Mouse (Mus musculus): ENCODE measurements around the gene Neurog3. TPM values are rescaled to one million over a fixed set of nuclear protein-coding genes. Genes with fewer than 3 reads are reported as not detected.

Neurog3 gene
- polyA plus RNA-seq, 1 experiment from 2014 or later, result 0.35 TPM

GRCm38 (mm10) chr10:62107048-62107447 is 25.8 kb upstream of the Neurog3 start:
- WGBS, result 63% methylated on average over 9 of the region's 9 CpGs
- Histone ChIP-seq H3K27ac (replicated peaks) (no peak overlapping the region), H3K9me3 (replicated peaks) (no peaks in the 10 kb centered on the region), H3K9ac (replicated peaks) (no peak overlapping the region), H3K4me1 (peaks cover 20% of the 10 kb centered on the region), H3K27me3 (replicated peaks) (peaks cover 27% of the 10 kb centered on the region), H3K4me2 (no peak overlapping the region), H3K4me3 (replicated peaks) (no peak overlapping the region), H3K36me3 (peaks cover 4% of the 10 kb centered on the region; the same call in 1 of the 2 replicates)
- ATAC-seq (ENCODE audit: low FRiP score), result no peak

GRCm38 (mm10) chr10:62110504-62111206 is 22.2 kb upstream of the Neurog3 start:
- H3K27ac ChIP-seq (replicated peaks), result 0 out of 2 replicates have a peak overlapping the region, but pooled peaks have one; percentile 10
- WGBS, result under 1% methylated on average over 57 of the region's 57 CpGs

GRCm38 (mm10) chr10:62111207-62111576 is 21.7 kb upstream of the Neurog3 start:
- Histone ChIP-seq H3K4me1 (peaks cover 20% of the 10 kb centered on the region), H3K27me3 (replicated peaks) (peaks cover 17% of the 10 kb centered on the region), H3K27ac (replicated peaks) (0 out of 2 replicates have a peak overlapping the region, but pooled peaks have one; percentile 10), H3K36me3 (peaks cover 4% of the 10 kb centered on the region; the same call in 1 of the 2 replicates), H3K4me3 (replicated peaks) (peak overlapping the region; percentile 49), H3K4me2 (peak overlapping the region; percentile 87), H3K9ac (replicated peaks) (peak overlapping the region; percentile 59), H3K9me3 (replicated peaks) (no peaks in the 10 kb centered on the region)
- WGBS, result 43% methylated on average over 6 of the region's 6 CpGs
- peak; percentile 40; the same call in 1 of the 2 replicates for ATAC-seq (ENCODE audit: low FRiP score)

More at GRCm38 (mm10) chr10:62110504-62111206, 22.2 kb upstream of the Neurog3 start:
- Histone ChIP-seq H3K9ac (replicated peaks) (peak overlapping the region; percentile 59), H3K4me3 (replicated peaks) (peak overlapping the region; percentile 49), H3K27me3 (replicated peaks) (peaks cover 17% of the 10 kb centered on the region), H3K9me3 (replicated peaks) (no peaks in the 10 kb centered on the region), H3K4me1 (peaks cover 20% of the 10 kb centered on the region), H3K4me2 (peak overlapping the region; percentile 87), H3K36me3 (peaks cover 4% of the 10 kb centered on the region; the same call in 1 of the 2 replicates)
- ATAC-seq (ENCODE audit: low FRiP score), result peak; percentile 90

GRCm38 (mm10) chr10:62113865-62114647 is 18.8 kb upstream of the Neurog3 start:
- no peaks in the 10 kb centered on the region for H3K9me3 ChIP-seq (replicated peaks)
- H3K27me3 ChIP-seq (replicated peaks), result peaks cover 15% of the 10 kb centered on the region
- no peak overlapping the region for H3K27ac ChIP-seq (replicated peaks)
- no peak overlapping the region for H3K4me3 ChIP-seq (replicated peaks)
- WGBS, result 41% methylated on average over 9 of the region's 9 CpGs
- no peaks in the 10 kb centered on the region for H3K36me3 ChIP-seq
- peaks cover 19% of the 10 kb centered on the region for H3K4me1 ChIP-seq
- H3K9ac ChIP-seq (replicated peaks), result no peak overlapping the region
- no peak for ATAC-seq (ENCODE audit: low FRiP score)
- H3K4me2 ChIP-seq, result no peak overlapping the region

GRCm38 (mm10) chr10:62127137-62127536 is 5.8 kb upstream of the Neurog3 start:
- H3K9ac ChIP-seq (replicated peaks), result no peak overlapping the region
- 41% methylated on average over 6 of the region's 6 CpGs for WGBS
- peaks cover 27% of the 10 kb centered on the region for H3K4me1 ChIP-seq
- no peaks in the 10 kb centered on the region for H3K36me3 ChIP-seq
- 0 out of 2 replicates have a peak overlapping the region, but pooled peaks have one; percentile 51 for H3K4me2 ChIP-seq
- H3K9me3 ChIP-seq (replicated peaks), result no peaks in the 10 kb centered on the region
- ATAC-seq (ENCODE audit: low FRiP score), result no peak
- H3K27ac ChIP-seq (replicated peaks), result no peak overlapping the region
- no peak overlapping the region for H3K4me3 ChIP-seq (replicated peaks)
- peaks cover 68% of the 10 kb centered on the region for H3K27me3 ChIP-seq (replicated peaks)

GRCm38 (mm10) chr10:62127711-62128231 is 5.1 kb upstream of the Neurog3 start:
- ATAC-seq (ENCODE audit: low FRiP score), result no peak
- WGBS, result 36% methylated on average over 21 of the region's 21 CpGs
- Histone ChIP-seq H3K9me3 (replicated peaks) (no peaks in the 10 kb centered on the region), H3K4me2 (peak overlapping the region; percentile 51), H3K4me1 (peaks cover 32% of the 10 kb centered on the region), H3K27me3 (replicated peaks) (peaks cover 75% of the 10 kb centered on the region), H3K36me3 (no peaks in the 10 kb centered on the region), H3K27ac (replicated peaks) (no peak overlapping the region), H3K4me3 (replicated peaks) (peak overlapping the region; percentile 18), H3K9ac (replicated peaks) (no peak overlapping the region)

- Histone ChIP-seq H3K9ac (replicated peaks) (no peak overlapping the region), H3K4me2 (peak overlapping the region; percentile 51), H3K27ac (replicated peaks) (no peak overlapping the region), H3K4me1 (peaks cover 39% of the 10 kb centered on the region), H3K4me3 (replicated peaks) (peak overlapping the region; percentile 19), H3K27me3 (replicated peaks) (peaks cover 81% of the 10 kb centered on the region), H3K9me3 (replicated peaks) (no peaks in the 10 kb centered on the region), H3K36me3 (no peaks in the 10 kb centered on the region)
- WGBS, result under 1% methylated on average over 31 of the region's 32 CpGs
- ATAC-seq (ENCODE audit: low FRiP score), result no peak
Observed at GRCm38 (mm10) chr10:62128316-62128951, 4.5 kb upstream of the Neurog3 start.

GRCm38 (mm10) chr10:62135696-62136470 is 3.0 kb downstream of the Neurog3 start:
- Histone ChIP-seq H3K4me1 (peaks cover 33% of the 10 kb centered on the region), H3K27me3 (replicated peaks) (peaks cover 95% of the 10 kb centered on the region), H3K9ac (replicated peaks) (no peak overlapping the region), H3K4me3 (replicated peaks) (no peak overlapping the region), H3K9me3 (replicated peaks) (no peaks in the 10 kb centered on the region), H3K36me3 (no peaks in the 10 kb centered on the region), H3K4me2 (no peak overlapping the region), H3K27ac (replicated peaks) (no peak overlapping the region)
- ATAC-seq (ENCODE audit: low FRiP score), result no peak
- 3% methylated on average over 8 of the region's 8 CpGs for WGBS

- Histone ChIP-seq H3K9me3 (replicated peaks) (no peaks in the 10 kb centered on the region), H3K27me3 (replicated peaks) (peaks cover 95% of the 10 kb centered on the region), H3K36me3 (no peaks in the 10 kb centered on the region), H3K9ac (replicated peaks) (no peak overlapping the region), H3K27ac (replicated peaks) (no peak overlapping the region), H3K4me2 (no peak overlapping the region), H3K4me3 (replicated peaks) (no peak overlapping the region), H3K4me1 (peaks cover 30% of the 10 kb centered on the region)
- no peak for ATAC-seq (ENCODE audit: low FRiP score)
- 0% methylated on average over 4 of the region's 4 CpGs for WGBS
Observed at GRCm38 (mm10) chr10:62137150-62137549, 4.3 kb downstream of the Neurog3 start.

GRCm38 (mm10) chr10:62138040-62138439 is 5.2 kb downstream of the Neurog3 start:
- Histone ChIP-seq H3K4me3 (replicated peaks) (no peak overlapping the region), H3K9me3 (replicated peaks) (no peaks in the 10 kb centered on the region), H3K27me3 (replicated peaks) (peaks cover 86% of the 10 kb centered on the region), H3K36me3 (no peaks in the 10 kb centered on the region), H3K27ac (replicated peaks) (no peak overlapping the region), H3K4me1 (peaks cover 22% of the 10 kb centered on the region), H3K4me2 (no peak overlapping the region), H3K9ac (replicated peaks) (no peak overlapping the region)
- WGBS, result 20% methylated on average over 3 of the region's 3 CpGs
- no peak for ATAC-seq (ENCODE audit: low FRiP score)

GRCm38 (mm10) chr10:62143820-62144219 is 10.9 kb downstream of the Neurog3 start, which contains the start of gene Fam241b:
Gene Fam241b, minus strand, starts transcription at chr10:62143920.
- Histone ChIP-seq H3K36me3 (no peaks in the 10 kb centered on the region), H3K4me1 (no peaks in the 10 kb centered on the region), H3K27ac (replicated peaks) (no peak within 1 kb of the TSS), H3K9me3 (replicated peaks) (no peaks in the 10 kb centered on the region), H3K4me2 (no peak within 1 kb of the TSS), H3K9ac (replicated peaks) (no peak within 1 kb of the TSS), H3K4me3 (replicated peaks) (no peak within 1 kb of the TSS), H3K27me3 (replicated peaks) (peaks cover 55% of the 10 kb centered on the region)
- no peak for ATAC-seq (ENCODE audit: low FRiP score)
- WGBS, result 60% methylated on average over 8 of the region's 8 CpGs

Measured in neural tube, embryonic 15.5 days (tissue).